Mouse (Mus musculus) layer of hippocampus, adult 8-10 months (tissue): ENCODE measurements around the gene Tmem198. TPM values are rescaled to one million over a fixed set of nuclear protein-coding genes. Genes with fewer than 3 reads are reported as not detected.
A peak's percentile ranks its signal among the peaks of the same experiment; 100 is the strongest.

ENCODE experiments used
- DNase-seq, 2 experiments: peaks; one replicate each; pipeline ENCODE4 v3.0.0; 2022; ENCODE audit warnings: low spot score in 2 of 2
- total RNA-seq, 4 experiments: library from RNA; stranded (reverse); gene quantifications; 2 replicates each; pipeline ENCODE4 v1.2.4; 2022

Gene Tmem198
- total RNA-seq, 4 experiments from 2014 or later = 49.1 to 64.8 (median 55.6) TPM

- DNase-seq = no peak
Measured at GRCm38 (mm10) chr1:75455433-75455832, 23.9 kb upstream of the Tmem198 start.

- DNase-seq = no peak
Measured at GRCm38 (mm10) chr1:75455948-75456347, 23.4 kb upstream of the Tmem198 start.

GRCm38 (mm10) chr1:75456746-75457564, 22.4 kb upstream of the Tmem198 start:
- DNase-seq = no peak

- DNase-seq = no peak
Measured at GRCm38 (mm10) chr1:75457710-75458024, 21.7 kb upstream of the Tmem198 start.

GRCm38 (mm10) chr1:75458025-75458788, 21.1 kb upstream of the Tmem198 start:
- DNase-seq = no peak

- DNase-seq = peak in 1 of 2 experiments; percentile 60
Measured at GRCm38 (mm10) chr1:75458789-75459684, 20.3 kb upstream of the Tmem198 start.

- no peak for DNase-seq
Measured at GRCm38 (mm10) chr1:75460297-75460696, 19.0 kb upstream of the Tmem198 start.

- DNase-seq = no peak
Measured at GRCm38 (mm10) chr1:75462636-75463035, 16.7 kb upstream of the Tmem198 start.

GRCm38 (mm10) chr1:75463652-75464204, 15.6 kb upstream of the Tmem198 start:
- no peak for DNase-seq

- DNase-seq = peak; percentile 70 to 85
Measured at GRCm38 (mm10) chr1:75467215-75467927, 12.0 kb upstream of the Tmem198 start.

- no peak for DNase-seq
Measured at GRCm38 (mm10) chr1:75469287-75469825, 10.0 kb upstream of the Tmem198 start.

- DNase-seq = no peak
Measured at GRCm38 (mm10) chr1:75476441-75476840, 2.9 kb upstream of the Tmem198 start.

- peak; percentile 68 to 86 for DNase-seq
Measured at GRCm38 (mm10) chr1:75477264-75477965, 1.9 kb upstream of the Tmem198 start.

GRCm38 (mm10) chr1:75477966-75478290, 1.4 kb upstream of the Tmem198 start:
- no peak for DNase-seq

GRCm38 (mm10) chr1:75478497-75478896, 835 bp upstream of the Tmem198 start:
- DNase-seq = no peak

GRCm38 (mm10) chr1:75479635-75479989, 280 bp downstream of the Tmem198 start:
- DNase-seq = no peak

GRCm38 (mm10) chr1:75480036-75480435, 704 bp downstream of the Tmem198 start:
- no peak for DNase-seq

- no peak for DNase-seq
Measured at GRCm38 (mm10) chr1:75480735-75481134, 1.4 kb downstream of the Tmem198 start.

GRCm38 (mm10) chr1:75486561-75486960, 7.2 kb downstream of the Tmem198 start:
- no peak for DNase-seq

GRCm38 (mm10) chr1:75487040-75487404, 7.7 kb downstream of the Tmem198 start:
- DNase-seq = no peak
